Mouse (Mus musculus): Measurements from ENCODE around the gene Olfr224. TPM values are rescaled to one million over a fixed set of nuclear protein-coding genes. Genes with fewer than 3 reads are reported as not detected.

The Olfr224 gene
- not detected in 2 replicates for total RNA-seq (2012; rRNA removed)
- not detected for polyA plus RNA-seq (2012; ENCODE audit: insufficient read depth in 1 of 2, insufficient read length in 2 of 2, low read depth in 1 of 2, low replicate concordance in 2 of 2, missing spikeins in 1 of 2)

DNA sequence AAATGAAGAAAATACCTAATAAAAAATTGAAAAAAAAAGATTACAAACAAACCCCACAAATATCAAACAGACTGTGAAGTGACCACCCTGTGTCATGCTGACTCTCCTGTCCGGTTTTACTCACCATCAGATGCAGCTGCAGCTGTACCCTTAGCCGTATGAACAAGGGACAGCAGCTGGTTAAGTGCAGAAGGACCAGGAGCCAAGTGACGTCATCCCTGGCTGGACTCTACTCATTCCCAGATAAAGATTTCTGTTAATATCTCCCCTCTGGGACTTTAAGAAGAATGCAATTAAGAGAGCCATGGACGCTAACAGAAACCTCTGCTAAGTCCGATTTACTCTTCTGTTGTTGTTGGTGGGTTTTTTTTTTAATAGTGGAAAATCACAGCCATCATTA is at the start of gene Olfr224:
Gene Olfr224 (minus strand): TSS at position 149 of the 400 bp plus-strand sequence.
- H3K36me3 ChIP-seq (ENCODE audit: control insufficient read depth in 1 of 2, insufficient read depth in 2 of 2, low read length in 2 of 2), result no peaks in the 10 kb centered on the region
- no peak for DNase-seq (ENCODE audit: low read depth, low spot score)

DNA sequence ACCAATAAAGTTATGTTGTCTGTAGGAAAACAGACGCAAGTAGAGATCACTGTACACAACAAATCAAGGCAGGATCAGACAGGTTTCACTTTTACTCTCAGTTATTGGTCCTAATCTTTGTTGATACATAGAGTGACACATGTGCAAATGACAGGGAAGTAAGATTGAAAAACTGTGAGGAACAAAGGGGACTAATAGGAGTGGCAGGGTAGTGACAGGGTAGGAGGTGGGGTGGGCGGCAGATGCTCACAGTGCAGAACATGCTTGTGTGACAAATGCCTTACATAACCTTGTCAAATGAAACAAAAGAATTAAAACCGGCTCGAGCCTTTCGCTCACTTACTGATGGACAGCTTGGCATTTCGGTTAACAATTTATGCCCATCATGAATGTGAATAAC is 48.4 kb upstream of the Olfr224 start:
- no peak overlapping the region for H3K4me3 ChIP-seq (ENCODE audit: control insufficient read depth in 1 of 2, insufficient read depth in 1 of 2, low read depth in 2 of 2, low read length in 2 of 2)
- DNase-seq (ENCODE audit: low read depth, low spot score), result no peak
- no peak overlapping the region for H3K9ac ChIP-seq (ENCODE audit: control insufficient read depth, low read depth, low read length, poor library complexity, severe bottlenecking)
- H3K4me1 ChIP-seq (ENCODE audit: control insufficient read depth in 1 of 2, insufficient read depth in 2 of 2, low read length in 2 of 2), result no peaks in the 10 kb centered on the region
- no peak overlapping the region for H3K27ac ChIP-seq (ENCODE audit: control insufficient read depth, low read depth, low read length)
- no peaks in the 10 kb centered on the region for H3K79me2 ChIP-seq (ENCODE audit: control insufficient read depth, insufficient read depth, low read length, poor library complexity)
- peaks cover 11 to 39% of the 10 kb centered on the region in 2 experiments for H3K27me3 ChIP-seq (ENCODE audit: control insufficient read depth in 1 of 2, insufficient read depth in 2 of 2, low read length in 2 of 2)
- no peak for TF ChIP-seq POLR2AphosphoS5 (IDR thresholded peaks at IDR 0.05; ENCODE audit: borderline replicate concordance, low read depth, low read length)
- no peak for TF ChIP-seq MAX (IDR thresholded peaks at IDR 0.05; ENCODE audit: low read length)
- TF ChIP-seq ETS1 (IDR thresholded peaks at IDR 0.05; ENCODE audit: low read depth, low read length), result no peak
- TF ChIP-seq UBTF (IDR thresholded peaks at IDR 0.05; ENCODE audit: borderline replicate concordance, insufficient read depth, low read depth, low read length), result no peak
- no peak for TF ChIP-seq GATA1 (IDR thresholded peaks at IDR 0.05; ENCODE audit: low read depth, low read length)
- TF ChIP-seq CHD2 (IDR thresholded peaks at IDR 0.05; ENCODE audit: low read length), result no peak
- H3K36me3 ChIP-seq (ENCODE audit: control insufficient read depth in 1 of 2, insufficient read depth in 2 of 2, low read length in 2 of 2), result no peaks in the 10 kb centered on the region
- no peaks in the 10 kb centered on the region for H3K9me3 ChIP-seq (replicated peaks; ENCODE audit: insufficient read depth, low read length)

More for the DNA sequence above, at the start of gene Olfr224:
- H3K4me3 ChIP-seq (ENCODE audit: control insufficient read depth in 1 of 2, insufficient read depth in 1 of 2, low read depth in 2 of 2, low read length in 2 of 2), result no peak within 1 kb of the TSS
- no peaks in the 10 kb centered on the region for H3K79me2 ChIP-seq (ENCODE audit: control insufficient read depth, insufficient read depth, low read length, poor library complexity)
- H3K27ac ChIP-seq (ENCODE audit: control insufficient read depth, low read depth, low read length), result no peak within 1 kb of the TSS
- H3K9me3 ChIP-seq (replicated peaks; ENCODE audit: insufficient read depth, low read length), result no peaks in the 10 kb centered on the region
- H3K4me1 ChIP-seq (ENCODE audit: control insufficient read depth in 1 of 2, insufficient read depth in 2 of 2, low read length in 2 of 2), result no peaks in the 10 kb centered on the region
- H3K9ac ChIP-seq (ENCODE audit: control insufficient read depth, low read depth, low read length, poor library complexity, severe bottlenecking), result no peak within 1 kb of the TSS
- peaks cover 2% of the 10 kb centered on the region in 2 experiments; a peak in 2 of 4 replicates for H3K27me3 ChIP-seq (ENCODE audit: control insufficient read depth in 1 of 2, insufficient read depth in 2 of 2, low read length in 2 of 2)
- TF ChIP-seq POLR2A (IDR thresholded peaks at IDR 0.05; ENCODE audit: control insufficient read depth in 1 of 2, insufficient read depth in 1 of 2, low read depth in 1 of 2, low read length in 2 of 2, poor library complexity in 1 of 2) (no peak), MYC (IDR thresholded peaks at IDR 0.05; ENCODE audit: low read depth, low read length) (no peak), MAZ (IDR thresholded peaks at IDR 0.05; ENCODE audit: low read depth, low read length) (no peak), ELF1 (IDR thresholded peaks at IDR 0.05; ENCODE audit: low read depth, low read length) (no peak), BHLHE40 (IDR thresholded peaks at IDR 0.05; ENCODE audit: borderline replicate concordance, low read depth, low read length) (no peak), E2F4 (IDR thresholded peaks at IDR 0.05; ENCODE audit: borderline replicate concordance, low read depth, low read length) (no peak), MEF2A (IDR thresholded peaks at IDR 0.05; ENCODE audit: extremely low read depth, insufficient replicate concordance, low read depth, low read length, poor library complexity, severe bottlenecking) (no peak)

DNA sequence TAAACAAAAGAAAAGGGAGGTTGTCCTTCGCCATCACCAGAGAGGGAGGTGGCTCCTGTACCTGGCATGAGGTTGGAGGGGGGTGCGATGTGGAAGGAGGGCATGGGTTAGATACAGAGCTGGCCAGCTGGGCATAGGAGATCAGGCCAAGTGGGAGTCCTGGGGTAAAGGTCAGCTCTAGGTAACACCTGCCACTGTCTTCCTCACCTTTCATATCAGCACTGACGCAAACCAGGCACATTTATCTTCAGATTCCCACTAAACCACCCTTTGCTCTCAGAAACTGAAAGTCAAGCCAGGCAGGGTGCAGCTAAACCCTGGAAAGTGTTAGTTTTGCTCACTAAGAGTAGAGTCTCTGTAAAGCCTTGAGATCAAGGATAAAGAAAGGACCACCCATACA is 48.0 kb upstream of the Olfr224 start:
- no peaks in the 10 kb centered on the region for H3K36me3 ChIP-seq (ENCODE audit: control insufficient read depth in 1 of 2, insufficient read depth in 2 of 2, low read length in 2 of 2)
- H3K9ac ChIP-seq (ENCODE audit: control insufficient read depth, low read depth, low read length, poor library complexity, severe bottlenecking), result no peak overlapping the region
- no peaks in the 10 kb centered on the region for H3K79me2 ChIP-seq (ENCODE audit: control insufficient read depth, insufficient read depth, low read length, poor library complexity)
- DNase-seq (ENCODE audit: low read depth, low spot score), result no peak
- H3K27ac ChIP-seq (ENCODE audit: control insufficient read depth, low read depth, low read length), result no peak overlapping the region
- H3K4me1 ChIP-seq (ENCODE audit: control insufficient read depth in 1 of 2, insufficient read depth in 2 of 2, low read length in 2 of 2), result no peaks in the 10 kb centered on the region
- H3K27me3 ChIP-seq (ENCODE audit: control insufficient read depth in 1 of 2, insufficient read depth in 2 of 2, low read length in 2 of 2), result peaks cover 8 to 38% of the 10 kb centered on the region in 2 experiments
- no peaks in the 10 kb centered on the region for H3K9me3 ChIP-seq (replicated peaks; ENCODE audit: insufficient read depth, low read length)
- H3K4me3 ChIP-seq (ENCODE audit: control insufficient read depth in 1 of 2, insufficient read depth in 1 of 2, low read depth in 2 of 2, low read length in 2 of 2), result no peak overlapping the region
- TF ChIP-seq ZC3H11A (IDR thresholded peaks at IDR 0.05; ENCODE audit: low read depth, low read length) (no peak), CHD1 (IDR thresholded peaks at IDR 0.05; ENCODE audit: low read depth, low read length) (no peak), RCOR1 (IDR thresholded peaks at IDR 0.05; ENCODE audit: low read depth, low read length) (no peak), SMC3 (IDR thresholded peaks at IDR 0.05; ENCODE audit: low read depth, low read length) (no peak), UBTF (IDR thresholded peaks at IDR 0.05; ENCODE audit: borderline replicate concordance, insufficient read depth, low read depth, low read length) (no peak), KAT2A (conservative IDR thresholded peaks at IDR 0.05; ENCODE audit: low read depth, low read length) (no peak), ETS1 (IDR thresholded peaks at IDR 0.05; ENCODE audit: low read depth, low read length) (no peak), EP300 (IDR thresholded peaks at IDR 0.05; ENCODE audit: low read depth in 1 of 2, low read length in 2 of 2) (no peak), CTCF (IDR thresholded peaks at IDR 0.05 in 2 of 3, conservative IDR thresholded peaks at IDR 0.05 in 1 of 3; ENCODE audit: control insufficient read depth in 1 of 3, insufficient read depth in 1 of 3, low read depth in 2 of 3, low read length in 3 of 3, poor library complexity in 1 of 3, severe bottlenecking in 1 of 3) (no peak), MYC (IDR thresholded peaks at IDR 0.05; ENCODE audit: low read depth, low read length) (no peak), GATA1 (IDR thresholded peaks at IDR 0.05; ENCODE audit: low read depth, low read length) (no peak), TCF12 (IDR thresholded peaks at IDR 0.05; ENCODE audit: low read depth, low read length) (no peak), POLR2AphosphoS5 (IDR thresholded peaks at IDR 0.05; ENCODE audit: borderline replicate concordance, low read depth, low read length) (no peak), JUND (IDR thresholded peaks at IDR 0.05; ENCODE audit: low read depth, low read length) (no peak), BHLHE40 (IDR thresholded peaks at IDR 0.05; ENCODE audit: borderline replicate concordance, low read depth, low read length) (no peak), POLR2AphosphoS2 (IDR thresholded peaks at IDR 0.05; ENCODE audit: low read length) (no peak), POLR2A (IDR thresholded peaks at IDR 0.05; ENCODE audit: control insufficient read depth in 1 of 2, insufficient read depth in 1 of 2, low read depth in 1 of 2, low read length in 2 of 2, poor library complexity in 1 of 2) (no peak), ZNF384 (IDR thresholded peaks at IDR 0.05; ENCODE audit: low read depth, low read length) (no peak)
